Mouse (Mus musculus) embryonic facial prominence, embryonic 13.5 days (tissue): ENCODE data around the gene Zfp651. TPM values are rescaled to one million over a fixed set of nuclear protein-coding genes. Genes with fewer than 3 reads are reported as not detected.

Source experiments
- ATAC-seq: fragments of 200-750 bp; cut with Nextera tagmentation; 2 replicates; pipeline ENCODE4 v1.8.0; 2017; ENCODE audit warnings: low read depth; ENCODE audit not compliant: insufficient number of reproducible peaks, insufficient read depth, low FRiP score, low TSS enrichment
- H3K27ac ChIP-seq: fragments of 300-500 bp; sonication (generic); 2 replicates; pipeline ENCODE4 v1.5.1; 2015; ENCODE audit warnings: moderate library complexity, mild to moderate bottlenecking, inconsistent platforms
- H3K27me3 ChIP-seq: fragments of 300-500 bp; sonication (generic); 2 replicates; pipeline ENCODE4 v1.6.1; 2015; ENCODE audit warnings: mild to moderate bottlenecking, inconsistent platforms
- H3K36me3 ChIP-seq: fragments of 300-500 bp; sonication (generic); 2 replicates; pipeline ENCODE4 v1.6.1; 2015; ENCODE audit warnings: mild to moderate bottlenecking, inconsistent platforms
- H3K4me1 ChIP-seq: fragments of 300-500 bp; sonication (generic); 2 replicates; pipeline ENCODE4 v1.6.1; 2015; ENCODE audit warnings: inconsistent platforms
- H3K4me2 ChIP-seq: fragments of 300-500 bp; sonication (generic); 2 replicates; pipeline ENCODE4 v1.6.1; 2015; ENCODE audit warnings: moderate library complexity, mild to moderate bottlenecking, inconsistent platforms
- H3K4me3 ChIP-seq: fragments of 300-500 bp; sonication (generic); 2 replicates; pipeline ENCODE4 v1.5.1; 2015; ENCODE audit warnings: mild to moderate bottlenecking, inconsistent platforms
- H3K9ac ChIP-seq: fragments of 300-500 bp; sonication (generic); 2 replicates; pipeline ENCODE4 v1.6.1; 2015; ENCODE audit warnings: mild to moderate bottlenecking, inconsistent platforms
- H3K9me3 ChIP-seq: fragments of 300-500 bp; sonication (generic); 2 replicates; pipeline ENCODE4 v1.6.1; 2016; ENCODE audit warnings: inconsistent platforms
- WGBS: fragments of 180-500 bp; shearing (Covaris S2); methylation state at CpG from one replicate; pipeline ENCODE4 v1.1.7; 2015; ENCODE audit warnings: mixed read lengths; 5-methylcytosine and 5-hydroxymethylcytosine counted together
- polyA plus RNA-seq: library from polyadenylated mRNA; unstranded; fragments of >200 nt; fragmentation: Nextera tagmentation; extraction: Ambion mirVana; gene quantifications from 2 replicates; pipeline ENCODE4 v1.2.1, GENCODE M21; 2015

Zfp651 gene
- polyA plus RNA-seq, 1 experiment from 2014 or later, result 14.0 TPM

- ATAC-seq, result no peak
- Histone ChIP-seq H3K36me3 (peaks cover 87% of the 10 kb centered on the region), H3K9me3 (no peaks in the 10 kb centered on the region), H3K4me3 (no peak overlapping the region), H3K27me3 (no peaks in the 10 kb centered on the region), H3K9ac (no peak overlapping the region), H3K4me1 (peaks cover 13% of the 10 kb centered on the region), H3K4me2 (no peak overlapping the region), H3K27ac (no peak overlapping the region)
- 93% methylated on average over 9 of the region's 9 CpGs for WGBS
Measured at GRCm38 (mm10) chr9:121752774-121753173, 6.4 kb upstream of the Zfp651 start.

- Histone ChIP-seq H3K4me2 (no peak overlapping the region), H3K27me3 (no peaks in the 10 kb centered on the region), H3K4me1 (peaks cover 27% of the 10 kb centered on the region), H3K9me3 (no peaks in the 10 kb centered on the region), H3K36me3 (peaks cover 69% of the 10 kb centered on the region), H3K27ac (no peak overlapping the region), H3K9ac (no peak overlapping the region), H3K4me3 (no peak overlapping the region)
- WGBS, result 89% methylated on average over 3 of the region's 3 CpGs
- ATAC-seq, result no peak
Measured at GRCm38 (mm10) chr9:121754624-121755023, 4.5 kb upstream of the Zfp651 start.

- Histone ChIP-seq H3K4me2 (no peak overlapping the region), H3K27me3 (no peaks in the 10 kb centered on the region), H3K36me3 (peaks cover 47% of the 10 kb centered on the region), H3K9me3 (no peaks in the 10 kb centered on the region), H3K9ac (no peak overlapping the region), H3K4me1 (peaks cover 43% of the 10 kb centered on the region), H3K4me3 (no peak overlapping the region), H3K27ac (peak overlapping the region; percentile 91; the same call in 1 of the 2 replicates)
- no peak for ATAC-seq
- WGBS, result 86% methylated on average over 3 of the region's 3 CpGs
Measured at GRCm38 (mm10) chr9:121756785-121757184, 2.3 kb upstream of the Zfp651 start.

GRCm38 (mm10) chr9:121757432-121757831 is 1.7 kb upstream of the Zfp651 start:
- ATAC-seq, result no peak
- Histone ChIP-seq H3K27ac (peak overlapping the region; percentile 91), H3K4me2 (peak overlapping the region; percentile 76), H3K4me1 (peaks cover 49% of the 10 kb centered on the region), H3K27me3 (no peaks in the 10 kb centered on the region), H3K4me3 (peak overlapping the region; percentile 87; the same call in 1 of the 2 replicates), H3K9ac (peak overlapping the region; percentile 95), H3K9me3 (no peaks in the 10 kb centered on the region), H3K36me3 (peaks cover 45% of the 10 kb centered on the region)
- 27% methylated on average over 3 of the region's 3 CpGs for whole genome bisulfite sequencing

GRCm38 (mm10) chr9:121757835-121758814 is 1.0 kb upstream of the Zfp651 start:
- Histone ChIP-seq H3K4me2 (peak overlapping the region; percentile 76), H3K36me3 (peaks cover 47% of the 10 kb centered on the region), H3K4me1 (peaks cover 49% of the 10 kb centered on the region), H3K27ac (peak overlapping the region; percentile 91), H3K9ac (peak overlapping the region; percentile 95), H3K27me3 (no peaks in the 10 kb centered on the region), H3K9me3 (no peaks in the 10 kb centered on the region), H3K4me3 (peak overlapping the region; percentile 87)
- ATAC-seq, result peak; percentile 35; the same call in 1 of the 2 replicates
- 27% methylated on average over 10 of the region's 10 CpGs for WGBS

GRCm38 (mm10) chr9:121760271-121761090 is 1.4 kb downstream of the Zfp651 start:
- Histone ChIP-seq H3K36me3 (peaks cover 48% of the 10 kb centered on the region), H3K27ac (peak overlapping the region; percentile 91), H3K4me2 (peak overlapping the region; percentile 76), H3K9me3 (no peaks in the 10 kb centered on the region), H3K4me3 (peak overlapping the region; percentile 87), H3K4me1 (peaks cover 52% of the 10 kb centered on the region), H3K27me3 (no peaks in the 10 kb centered on the region), H3K9ac (peak overlapping the region; percentile 95)
- peak; percentile 33; the same call in 1 of the 2 replicates for ATAC-seq
- WGBS, result 2% methylated on average over 43 of the region's 43 CpGs

- H3K27me3 ChIP-seq, result no peaks in the 10 kb centered on the region
- peaks cover 48% of the 10 kb centered on the region for H3K36me3 ChIP-seq
- H3K4me3 ChIP-seq, result peak overlapping the region; percentile 87
- peaks cover 50% of the 10 kb centered on the region for H3K4me1 ChIP-seq
- H3K9ac ChIP-seq, result peak overlapping the region; percentile 95
- H3K4me2 ChIP-seq, result peak overlapping the region; percentile 76
- WGBS, result 63% methylated on average over 10 of the region's 10 CpGs
- peak overlapping the region; percentile 91; the same call in 1 of the 2 replicates for H3K27ac ChIP-seq
- no peak for ATAC-seq
- no peaks in the 10 kb centered on the region for H3K9me3 ChIP-seq
Measured at GRCm38 (mm10) chr9:121761091-121761665, 2.0 kb downstream of the Zfp651 start.

GRCm38 (mm10) chr9:121761787-121762186 is 2.7 kb downstream of the Zfp651 start:
- Histone ChIP-seq H3K9me3 (no peaks in the 10 kb centered on the region), H3K36me3 (peaks cover 50% of the 10 kb centered on the region), H3K27ac (no peak overlapping the region; the same call in 1 of the 2 replicates), H3K4me2 (peak overlapping the region; percentile 76; the same call in 1 of the 2 replicates), H3K27me3 (no peaks in the 10 kb centered on the region), H3K4me1 (peaks cover 47% of the 10 kb centered on the region), H3K9ac (no peak overlapping the region), H3K4me3 (no peak overlapping the region)
- 63% methylated on average over 8 of the region's 8 CpGs for WGBS
- ATAC-seq, result no peak

GRCm38 (mm10) chr9:121762248-121762647 is 3.1 kb downstream of the Zfp651 start:
- 87% methylated on average over 10 of the region's 10 CpGs for WGBS
- peaks cover 52% of the 10 kb centered on the region for H3K36me3 ChIP-seq
- ATAC-seq, result no peak
- peaks cover 44% of the 10 kb centered on the region for H3K4me1 ChIP-seq
- H3K9me3 ChIP-seq, result no peaks in the 10 kb centered on the region
- no peaks in the 10 kb centered on the region for H3K27me3 ChIP-seq
- H3K4me2 ChIP-seq, result no peak overlapping the region
- no peak overlapping the region for H3K4me3 ChIP-seq
- H3K27ac ChIP-seq, result no peak overlapping the region
- no peak overlapping the region for H3K9ac ChIP-seq

- H3K9me3 ChIP-seq, result no peaks in the 10 kb centered on the region
- no peaks in the 10 kb centered on the region for H3K27me3 ChIP-seq
- no peak overlapping the region for H3K4me2 ChIP-seq
- H3K4me1 ChIP-seq, result peaks cover 44% of the 10 kb centered on the region
- H3K27ac ChIP-seq, result no peak overlapping the region
- no peak overlapping the region for H3K4me3 ChIP-seq
- H3K36me3 ChIP-seq, result peaks cover 57% of the 10 kb centered on the region
- H3K9ac ChIP-seq, result 0 out of 2 replicates have a peak overlapping the region, but pooled peaks have one; percentile 27
- 90% methylated on average over 25 of the region's 25 CpGs for WGBS
- no peak for ATAC-seq
Measured at GRCm38 (mm10) chr9:121762761-121763160, 3.6 kb downstream of the Zfp651 start.

GRCm38 (mm10) chr9:121763716-121764115 is 4.6 kb downstream of the Zfp651 start:
- Histone ChIP-seq H3K36me3 (peaks cover 67% of the 10 kb centered on the region), H3K4me2 (no peak overlapping the region), H3K27ac (no peak overlapping the region), H3K4me1 (peaks cover 39% of the 10 kb centered on the region), H3K4me3 (no peak overlapping the region), H3K9me3 (no peaks in the 10 kb centered on the region), H3K27me3 (no peaks in the 10 kb centered on the region), H3K9ac (peak overlapping the region; percentile 27; the same call in 1 of the 2 replicates)
- no peak for ATAC-seq
- 86% methylated on average over 19 of the region's 19 CpGs for WGBS
